Mouse (Mus musculus): ENCODE data around the gene Gm21996. TPM values are rescaled to one million over a fixed set of nuclear protein-coding genes. Genes with fewer than 3 reads are reported as not detected.
"Not testable (repeated sequence)": the region's sequence is repeated elsewhere in the genome, so short reads cannot be mapped to it uniquely, and the experiment has no call there.

Gm21996 gene
- polyA plus RNA-seq (2014; fragmentation: Nextera tagmentation; extraction: Ambion mirVana): not detected in 2 replicates

DNA sequence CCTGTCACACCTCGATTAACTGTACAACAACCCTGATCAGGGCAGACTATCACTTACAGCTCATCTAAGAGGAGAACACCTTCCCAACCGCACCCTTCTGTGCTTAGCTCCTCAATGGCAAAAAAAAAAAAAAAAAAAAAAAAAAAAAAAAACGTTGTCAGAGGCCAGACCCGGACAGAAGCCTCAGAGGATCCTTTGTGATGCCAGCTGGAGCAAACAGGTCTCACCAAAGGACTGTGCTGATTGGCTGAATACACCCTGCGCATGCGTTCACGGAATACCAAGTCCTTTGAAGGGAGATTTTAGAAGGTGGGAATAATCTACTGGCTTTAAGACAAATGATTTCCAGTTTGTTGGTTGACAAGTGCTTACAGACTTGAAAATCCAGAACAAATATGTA, at the start of gene Gm21996:
Gene Gm21996 (minus strand): TSS at position 101 of the 400 bp plus-strand sequence.
- H3K27ac ChIP-seq (replicated peaks in 1 of 2; ENCODE audit: control insufficient read depth in 1 of 2, insufficient read depth in 1 of 2, low read depth in 2 of 2, low read length in 2 of 2); ATAC-seq (ENCODE audit: insufficient number of reproducible peaks, insufficient read depth, low FRiP score, low read depth); H3K9me3 ChIP-seq (ENCODE audit: control insufficient read depth, low read length); H3K4me3 ChIP-seq (ENCODE audit: control insufficient read depth in 1 of 2, insufficient read depth in 1 of 2, low read depth in 1 of 2, low read length in 2 of 2); H3K4me2 ChIP-seq (ENCODE audit: low read length); H3K27me3 ChIP-seq (ENCODE audit: control insufficient read depth, insufficient read depth, low read length); H3K9ac ChIP-seq (ENCODE audit: low read length); H3K4me1 ChIP-seq (ENCODE audit: control insufficient read depth in 2 of 2, insufficient read depth in 2 of 2, low read length in 2 of 2); H3K36me3 ChIP-seq (ENCODE audit: control insufficient read depth, insufficient read depth, low read length): not testable (repeated sequence)
- whole genome bisulfite sequencing: no CpG with 5 or more reads among the region's 7 CpGs
